Mouse (Mus musculus) CH12.LX (cell line): ENCODE data around the gene Ppm1m. TPM values are rescaled to one million over a fixed set of nuclear protein-coding genes. Genes with fewer than 3 reads are reported as not detected.
A peak's percentile ranks its signal among the peaks of the same experiment; 100 is the strongest.

ENCODE experiments used
- DNase-seq: peaks from one replicate; pipeline ENCODE4 v3.0.0-alpha.2; 2013; ENCODE audit errors: extremely low read depth
- H3K27ac ChIP-seq: 2 replicates; pipeline ENCODE4 v1.5.1; 2012; ENCODE audit warnings: low read depth, mild to moderate bottlenecking, control low read depth, moderate library complexity; ENCODE audit not compliant: insufficient read depth
- H3K27me3 ChIP-seq: replicated peaks from 2 replicates; pipeline ENCODE3; 2012; ENCODE audit warnings: inconsistent platforms
- H3K36me3 ChIP-seq, 2 experiments: replicated peaks in 1 of 2; 2 replicates each; pipeline versions ENCODE3 to v1.6.1; 2012; ENCODE audit warnings: inconsistent platforms in 1 of 2, low read length in 1 of 2, mild to moderate bottlenecking in 1 of 2, mixed read lengths in 1 of 2, moderate library complexity in 1 of 2; ENCODE audit not compliant: control insufficient read depth in 1 of 2, insufficient read depth in 1 of 2
- H3K4me1 ChIP-seq, 2 experiments: 2 replicates each; pipeline ENCODE4 v1.6.1; 2012; ENCODE audit warnings: inconsistent platforms in 1 of 2, moderate library complexity in 1 of 2; ENCODE audit not compliant: insufficient read depth in 2 of 2, control insufficient read depth in 1 of 2
- H3K4me2 ChIP-seq: 2 replicates; pipeline ENCODE4 v1.6.1; 2012; ENCODE audit warnings: low read depth, mild to moderate bottlenecking, control low read depth; ENCODE audit not compliant: poor library complexity, insufficient read depth, severe bottlenecking
- H3K4me3 ChIP-seq, 3 experiments: fragments of 150-350 bp in 1 of 3; sonication (generic) in 1 of 3; replicated peaks in 1 of 3; 2 replicates each; pipeline versions ENCODE3 to v1.5.1; 2011 to 2012; ENCODE audit warnings: low read depth in 2 of 3, low read length in 2 of 3, mild to moderate bottlenecking in 2 of 3, moderate library complexity in 2 of 3, control low read depth in 1 of 3, improper control_type of control experiment in 1 of 3, inconsistent platforms in 1 of 3, mixed read lengths in 1 of 3; ENCODE audit not compliant: poor library complexity in 1 of 3
- H3K79me2 ChIP-seq: replicated peaks from 2 replicates; pipeline ENCODE4 v1.6.1; 2012; ENCODE audit warnings: mild to moderate bottlenecking, moderate library complexity; ENCODE audit not compliant: control insufficient read depth, poor library complexity, insufficient read depth, severe bottlenecking; ENCODE audit errors: extremely low read depth
- H3K9ac ChIP-seq: 2 replicates; pipeline ENCODE4 v1.6.1; 2012; ENCODE audit warnings: low read depth, mild to moderate bottlenecking, control low read depth, moderate library complexity; ENCODE audit not compliant: insufficient read depth
- H3K9me3 ChIP-seq: replicated peaks from 2 replicates; pipeline ENCODE3; 2012; ENCODE audit warnings: low read length, inconsistent platforms, mixed read lengths
- CHD1 ChIP-seq: IDR thresholded peaks from 2 replicates; pipeline ENCODE4 v1.6.1; 2012; ENCODE audit warnings: low read depth, low read length, improper control_type of control experiment, inconsistent platforms
- CTCF ChIP-seq, 2 experiments: IDR thresholded peaks in 1 of 2; conservative IDR thresholded peaks in 1 of 2; 2 replicates each; pipeline ENCODE4 v1.5.1; 2011 to 2012; ENCODE audit warnings: low read depth in 2 of 2, low read length in 2 of 2, improper control_type of control experiment in 1 of 2, inconsistent platforms in 1 of 2, mild to moderate bottlenecking in 1 of 2, moderate library complexity in 1 of 2
- E2F4 ChIP-seq: IDR thresholded peaks from 2 replicates; pipeline ENCODE4 v1.6.1; 2011; ENCODE audit warnings: low read depth, low read length, improper control_type of control experiment; ENCODE audit not compliant: insufficient replicate concordance
- EP300 ChIP-seq: IDR thresholded peaks from 2 replicates; pipeline ENCODE4 v1.6.1; 2011; ENCODE audit warnings: low read length, improper control_type of control experiment
- ETS1 ChIP-seq: conservative IDR thresholded peaks from 2 replicates; pipeline ENCODE4 v1.6.1; 2012; ENCODE audit warnings: low read depth, mild to moderate bottlenecking, inconsistent platforms, low read length, improper control_type of control experiment, moderate library complexity
- IRF4 ChIP-seq: IDR thresholded peaks from 2 replicates; pipeline ENCODE4 v1.6.1; 2014; ENCODE audit warnings: low read depth, mild to moderate bottlenecking, inconsistent platforms, low read length, improper control_type of control experiment
- JUN ChIP-seq: IDR thresholded peaks from 2 replicates; pipeline ENCODE4 v1.6.1; 2011; ENCODE audit warnings: low read depth, mild to moderate bottlenecking, low read length, improper control_type of control experiment, moderate library complexity; ENCODE audit not compliant: insufficient read depth
- MAFK ChIP-seq: IDR thresholded peaks from 2 replicates; pipeline ENCODE4 v1.6.1; 2011; ENCODE audit warnings: low read length, improper control_type of control experiment; ENCODE audit not compliant: insufficient replicate concordance
- MEF2A ChIP-seq: IDR thresholded peaks from 2 replicates; pipeline ENCODE4 v1.6.1; 2014; ENCODE audit warnings: low read depth, mild to moderate bottlenecking, inconsistent platforms, low read length, improper control_type of control experiment, borderline replicate concordance
- NELFE ChIP-seq: IDR thresholded peaks from 2 replicates; pipeline ENCODE4 v1.6.1; 2011; ENCODE audit warnings: low read depth, low read length, improper control_type of control experiment
- PAX5 ChIP-seq: IDR thresholded peaks from 2 replicates; pipeline ENCODE4 v1.6.1; 2012; ENCODE audit warnings: low read length, inconsistent platforms, mixed read lengths
- SMC3 ChIP-seq: IDR thresholded peaks from 2 replicates; pipeline ENCODE4 v1.6.1; 2011; ENCODE audit warnings: low read depth, low read length, improper control_type of control experiment
- TCF12 ChIP-seq: IDR thresholded peaks from 2 replicates; pipeline ENCODE4 v1.6.1; 2014; ENCODE audit warnings: low read depth, mild to moderate bottlenecking, inconsistent platforms, low read length, improper control_type of control experiment
- UBTF ChIP-seq: IDR thresholded peaks from 2 replicates; pipeline ENCODE4 v1.6.1; 2012; ENCODE audit warnings: low read depth, mild to moderate bottlenecking, inconsistent platforms, low read length, improper control_type of control experiment, moderate library complexity
- USF1 ChIP-seq: IDR thresholded peaks from 2 replicates; pipeline ENCODE4 v1.6.1; 2014; ENCODE audit warnings: low read depth, mild to moderate bottlenecking, inconsistent platforms, low read length, improper control_type of control experiment
- USF2 ChIP-seq: conservative IDR thresholded peaks from 2 replicates; pipeline ENCODE4 v1.6.1; 2011; ENCODE audit warnings: low read depth, low read length, improper control_type of control experiment
- ZC3H11A ChIP-seq: IDR thresholded peaks from 2 replicates; pipeline ENCODE4 v1.6.1; 2012; ENCODE audit warnings: low read depth, mild to moderate bottlenecking, inconsistent platforms, low read length, improper control_type of control experiment
- ZKSCAN1 ChIP-seq: IDR thresholded peaks from 2 replicates; pipeline ENCODE4 v1.6.1; 2012; ENCODE audit warnings: low read depth, inconsistent platforms, low read length, improper control_type of control experiment, borderline replicate concordance
- dilution Hi-C: fragments of 300-500 bp; cut with MboI; formaldehyde crosslinking; loops from 2 replicates; pipeline ENCODE4 v1.14.3; 2020; ENCODE audit warnings: low sequenced_read_pairs; ENCODE audit not compliant: extremely low pct_unique_long_range_greater_than_20kb, extremely low pct_ligation_motif_present
- in situ Hi-C: fragments of 300-500 bp; cut with MboI; formaldehyde crosslinking; loops from 3 replicates; pipeline ENCODE4 v1.14.3; 2019; ENCODE audit warnings: low sequenced_read_pairs, low pct_ligation_motif_present, low pct_unique_long_range_greater_than_20kb, mixed read lengths
- polyA plus RNA-seq: library from polyadenylated mRNA; unstranded; fragments of >175 nt; gene quantifications from 2 replicates; pipeline ENCODE4 v1.2.1, GENCODE M21; 2012; ENCODE audit warnings: low read depth; ENCODE audit not compliant: insufficient read length
- total RNA-seq, 2 experiments: library from RNA; depleted of rRNA; stranded (reverse); fragments of 300-350 nt in 1 of 2; fragments of >200 nt in 1 of 2; gene quantifications; 2 replicates each; pipeline ENCODE4 v1.2.3; 2012 to 2014

Ppm1m gene
- total and polyA plus RNA-seq, 3 experiments: 54.7 to 111 (median 86.0) TPM

GRCm38 (mm10) chr9:106205713-106206290 is 6.3 kb upstream of the Ppm1m start:
- dilution Hi-C loops: no loop called here
- TF ChIP-seq SMC3 (no peak), IRF4 (no peak), JUN (no peak), PAX5 (no peak)
- H3K9ac ChIP-seq: no peak overlapping the region
- H3K79me2 ChIP-seq: peaks cover 7% of the 10 kb centered on the region
- H3K4me1 ChIP-seq: peaks cover 19 to 49% of the 10 kb centered on the region in 2 experiments
- no peak overlapping the region for H3K4me2 ChIP-seq
- H3K27ac ChIP-seq: no peak overlapping the region
- peaks cover 14 to 52% of the 10 kb centered on the region in 2 experiments for H3K36me3 ChIP-seq
- H3K27me3 ChIP-seq: no peaks in the 10 kb centered on the region
- DNase-seq: no peak
- no peaks in the 10 kb centered on the region for H3K9me3 ChIP-seq
- no peak overlapping the region for H3K4me3 ChIP-seq
- in situ Hi-C loops: no loop called here

DNA sequence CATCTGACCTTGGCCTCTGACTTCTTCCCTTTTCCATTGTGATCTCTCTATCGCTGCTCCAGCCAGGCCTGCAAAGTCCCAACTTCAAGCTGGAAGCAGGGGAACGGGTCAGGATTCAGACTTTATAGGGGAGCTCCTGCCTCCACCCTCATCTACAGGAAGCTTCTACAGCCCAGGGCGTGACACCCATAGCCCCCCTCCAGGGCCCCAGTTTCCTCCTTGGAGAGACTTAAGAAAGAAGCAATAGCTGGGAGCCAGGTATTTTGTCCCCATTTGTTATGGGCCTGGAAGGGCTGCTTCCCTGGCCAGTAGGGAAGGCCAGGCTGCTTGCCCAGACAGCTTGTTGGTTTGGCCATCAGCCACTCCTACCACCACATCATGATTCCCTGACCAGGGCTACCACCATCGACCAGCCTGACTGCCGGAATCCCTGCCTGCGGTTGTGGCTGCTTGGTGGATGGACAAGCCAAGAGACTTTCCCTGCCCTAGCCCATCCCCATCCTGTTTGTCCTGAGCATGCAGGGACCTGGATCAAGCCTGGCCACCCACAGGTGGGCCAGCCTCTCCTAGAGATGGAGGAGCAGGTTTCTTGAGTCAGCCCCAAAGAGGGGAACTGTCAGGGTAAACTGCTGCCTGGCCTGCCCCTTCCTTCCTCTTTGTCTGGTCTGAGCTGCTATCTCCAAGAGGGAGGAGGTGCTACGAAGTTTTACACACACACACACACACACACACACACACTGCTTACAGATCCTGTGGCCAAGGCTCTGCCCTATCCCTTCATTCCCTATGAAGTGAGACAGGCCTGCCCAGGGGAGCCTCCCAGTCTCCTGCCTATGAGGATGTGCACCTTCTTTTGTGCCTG is 4.7 kb upstream of the Ppm1m start:
- peaks cover 25 to 62% of the 10 kb centered on the region in 2 experiments for H3K4me1 ChIP-seq
- H3K36me3 ChIP-seq: peaks cover 14 to 43% of the 10 kb centered on the region in 2 experiments
- no peak for DNase-seq
- TF ChIP-seq ZC3H11A (no peak), E2F4 (no peak), TCF12 (no peak), EP300 (no peak), CTCF (conservative IDR thresholded peaks at IDR 0.05 in 1 of 2, IDR thresholded peaks at IDR 0.05 in 1 of 2; ENCODE audit: low read depth in 2 of 2, low read length in 2 of 2) (no peak), USF1 (no peak), USF2 (no peak), MAFK (no peak), UBTF (no peak), NELFE (no peak), SMC3 (no peak), ETS1 (no peak), MEF2A (no peak), CHD1 (no peak), ZKSCAN1 (no peak)
- TF ChIP-seq, all 38 proteins: peak for 0
- dilution Hi-C loops (no loop called here), in situ Hi-C loops (no loop called here)
- H3K9me3 ChIP-seq: no peaks in the 10 kb centered on the region
- H3K4me3 ChIP-seq: peak overlapping the region; percentile 75 to 95 (median 93)
- no peak overlapping the region for H3K9ac ChIP-seq
- H3K4me2 ChIP-seq: peak overlapping the region; percentile 57; the same call in 1 of the 2 replicates
- H3K27ac ChIP-seq: 0 out of 2 replicates have a peak overlapping the region, but pooled peaks have one; percentile 12
- peaks cover 7% of the 10 kb centered on the region for H3K79me2 ChIP-seq
- H3K27me3 ChIP-seq: no peaks in the 10 kb centered on the region
